Mouse (Mus musculus): ENCODE data around the gene Pfn4. TPM values are rescaled to one million over a fixed set of nuclear protein-coding genes. Genes with fewer than 3 reads are reported as not detected.
"Not testable (repeated sequence)": the region's sequence is repeated elsewhere in the genome, so short reads cannot be mapped to it uniquely, and the experiment has no call there.

Gene Pfn4
- polyA plus RNA-seq, 1 experiment, result 1.2 TPM

GRCm38 (mm10) chr12:4781270-4781669 is 12.4 kb downstream of the Pfn4 start:
- Histone ChIP-seq H3K27ac (ENCODE audit: insufficient read depth, low read length) (no peak overlapping the region), H3K9me3 (replicated peaks; ENCODE audit: control insufficient read depth, insufficient read depth, low read length, poor library complexity, severe bottlenecking) (no peaks in the 10 kb centered on the region; the same call in 1 of the 2 replicates), H3K4me1 (ENCODE audit: control insufficient read depth, insufficient read depth, low read length) (no peaks in the 10 kb centered on the region), H3K27me3 (ENCODE audit: control insufficient read depth, insufficient read depth, low read length, poor library complexity, severe bottlenecking) (no peaks in the 10 kb centered on the region), H3K36me3 (ENCODE audit: control insufficient read depth, insufficient read depth, low read length, poor library complexity, severe bottlenecking) (no peaks in the 10 kb centered on the region), H3K9ac (ENCODE audit: low read depth, poor library complexity, severe bottlenecking) (no peak overlapping the region), H3K4me3 (ENCODE audit: low read depth, low read length) (no peak overlapping the region)
- TF ChIP-seq POLR2A (IDR thresholded peaks at IDR 0.05; ENCODE audit: insufficient read depth, low read length) (no peak), EP300 (IDR thresholded peaks at IDR 0.05; ENCODE audit: insufficient read depth, low read depth, low read length) (no peak), CTCF (IDR thresholded peaks at IDR 0.05; ENCODE audit: low read depth, low read length) (no peak)

GRCm38 (mm10) chr12:4781725-4782404 is 13.0 kb downstream of the Pfn4 start:
- not testable (repeated sequence) for H3K4me1 ChIP-seq (ENCODE audit: control insufficient read depth, insufficient read depth, low read length); H3K4me3 ChIP-seq (ENCODE audit: low read depth, low read length); H3K36me3 ChIP-seq (ENCODE audit: control insufficient read depth, insufficient read depth, low read length, poor library complexity, severe bottlenecking); H3K9ac ChIP-seq (ENCODE audit: low read depth, poor library complexity, severe bottlenecking); H3K9me3 ChIP-seq (replicated peaks; ENCODE audit: control insufficient read depth, insufficient read depth, low read length, poor library complexity, severe bottlenecking); H3K27me3 ChIP-seq (ENCODE audit: control insufficient read depth, insufficient read depth, low read length, poor library complexity, severe bottlenecking); H3K27ac ChIP-seq (ENCODE audit: insufficient read depth, low read length)

GRCm38 (mm10) chr12:4783598-4783997 is 14.8 kb downstream of the Pfn4 start:
- Histone ChIP-seq H3K9ac (ENCODE audit: low read depth, poor library complexity, severe bottlenecking) (no peak overlapping the region), H3K27ac (ENCODE audit: insufficient read depth, low read length) (no peak overlapping the region), H3K9me3 (replicated peaks; ENCODE audit: control insufficient read depth, insufficient read depth, low read length, poor library complexity, severe bottlenecking) (peaks cover 10% of the 10 kb centered on the region), H3K27me3 (ENCODE audit: control insufficient read depth, insufficient read depth, low read length, poor library complexity, severe bottlenecking) (no peaks in the 10 kb centered on the region), H3K4me3 (ENCODE audit: low read depth, low read length) (no peak overlapping the region), H3K4me1 (ENCODE audit: control insufficient read depth, insufficient read depth, low read length) (no peaks in the 10 kb centered on the region), H3K36me3 (ENCODE audit: control insufficient read depth, insufficient read depth, low read length, poor library complexity, severe bottlenecking) (no peaks in the 10 kb centered on the region)
- TF ChIP-seq CTCF (IDR thresholded peaks at IDR 0.05; ENCODE audit: low read depth, low read length) (no peak), EP300 (IDR thresholded peaks at IDR 0.05; ENCODE audit: insufficient read depth, low read depth, low read length) (no peak), POLR2A (IDR thresholded peaks at IDR 0.05; ENCODE audit: insufficient read depth, low read length) (no peak)

- no peak overlapping the region for H3K9ac ChIP-seq (ENCODE audit: low read depth, poor library complexity, severe bottlenecking)
- H3K36me3 ChIP-seq (ENCODE audit: control insufficient read depth, insufficient read depth, low read length, poor library complexity, severe bottlenecking), result no peaks in the 10 kb centered on the region
- H3K4me1 ChIP-seq (ENCODE audit: control insufficient read depth, insufficient read depth, low read length), result no peaks in the 10 kb centered on the region
- no peak overlapping the region for H3K27ac ChIP-seq (ENCODE audit: insufficient read depth, low read length)
- H3K27me3 ChIP-seq (ENCODE audit: control insufficient read depth, insufficient read depth, low read length, poor library complexity, severe bottlenecking), result no peaks in the 10 kb centered on the region
- no peak overlapping the region for H3K4me3 ChIP-seq (ENCODE audit: low read depth, low read length)
- peaks cover 10% of the 10 kb centered on the region for H3K9me3 ChIP-seq (replicated peaks; ENCODE audit: control insufficient read depth, insufficient read depth, low read length, poor library complexity, severe bottlenecking)
- no peak for TF ChIP-seq CTCF (IDR thresholded peaks at IDR 0.05; ENCODE audit: low read depth, low read length)
- no peak for TF ChIP-seq POLR2A (IDR thresholded peaks at IDR 0.05; ENCODE audit: insufficient read depth, low read length)
- no peak for TF ChIP-seq EP300 (IDR thresholded peaks at IDR 0.05; ENCODE audit: insufficient read depth, low read depth, low read length)
These were observed 15.6 kb downstream of the Pfn4 start for GRCm38 (mm10) chr12:4784466-4784865.

GRCm38 (mm10) chr12:4788128-4788527 is 19.3 kb downstream of the Pfn4 start:
- H3K4me1 ChIP-seq (ENCODE audit: control insufficient read depth, insufficient read depth, low read length); H3K36me3 ChIP-seq (ENCODE audit: control insufficient read depth, insufficient read depth, low read length, poor library complexity, severe bottlenecking); H3K27me3 ChIP-seq (ENCODE audit: control insufficient read depth, insufficient read depth, low read length, poor library complexity, severe bottlenecking); H3K9ac ChIP-seq (ENCODE audit: low read depth, poor library complexity, severe bottlenecking); H3K27ac ChIP-seq (ENCODE audit: insufficient read depth, low read length); H3K4me3 ChIP-seq (ENCODE audit: low read depth, low read length): not testable (repeated sequence)
- H3K9me3 ChIP-seq (replicated peaks; ENCODE audit: control insufficient read depth, insufficient read depth, low read length, poor library complexity, severe bottlenecking), result peaks cover 15% of the 10 kb centered on the region

- H3K9me3 ChIP-seq (replicated peaks; ENCODE audit: control insufficient read depth, insufficient read depth, low read length, poor library complexity, severe bottlenecking), result peaks cover 5% of the 10 kb centered on the region; the same call in 1 of the 2 replicates
- H3K27me3 ChIP-seq (ENCODE audit: control insufficient read depth, insufficient read depth, low read length, poor library complexity, severe bottlenecking), result no peaks in the 10 kb centered on the region
- H3K4me3 ChIP-seq (ENCODE audit: low read depth, low read length), result no peak overlapping the region
- no peaks in the 10 kb centered on the region for H3K4me1 ChIP-seq (ENCODE audit: control insufficient read depth, insufficient read depth, low read length)
- no peak for TF ChIP-seq EP300 (IDR thresholded peaks at IDR 0.05; ENCODE audit: insufficient read depth, low read depth, low read length)
- no peak for TF ChIP-seq POLR2A (IDR thresholded peaks at IDR 0.05; ENCODE audit: insufficient read depth, low read length)
- peak; percentile 65 for TF ChIP-seq CTCF (IDR thresholded peaks at IDR 0.05; ENCODE audit: low read depth, low read length)
- no peak overlapping the region for H3K27ac ChIP-seq (ENCODE audit: insufficient read depth, low read length)
- H3K9ac ChIP-seq (ENCODE audit: low read depth, poor library complexity, severe bottlenecking), result no peak overlapping the region
- no peaks in the 10 kb centered on the region for H3K36me3 ChIP-seq (ENCODE audit: control insufficient read depth, insufficient read depth, low read length, poor library complexity, severe bottlenecking)
These were observed 24.9 kb downstream of the Pfn4 start for GRCm38 (mm10) chr12:4793718-4794117.

- H3K4me1 ChIP-seq (ENCODE audit: control insufficient read depth, insufficient read depth, low read length); H3K4me3 ChIP-seq (ENCODE audit: low read depth, low read length); H3K27me3 ChIP-seq (ENCODE audit: control insufficient read depth, insufficient read depth, low read length, poor library complexity, severe bottlenecking); H3K36me3 ChIP-seq (ENCODE audit: control insufficient read depth, insufficient read depth, low read length, poor library complexity, severe bottlenecking); H3K27ac ChIP-seq (ENCODE audit: insufficient read depth, low read length); H3K9ac ChIP-seq (ENCODE audit: low read depth, poor library complexity, severe bottlenecking): not testable (repeated sequence)
- peaks cover 13% of the 10 kb centered on the region for H3K9me3 ChIP-seq (replicated peaks; ENCODE audit: control insufficient read depth, insufficient read depth, low read length, poor library complexity, severe bottlenecking)
These were observed 28.6 kb downstream of the Pfn4 start for GRCm38 (mm10) chr12:4797471-4797870.
